Comparison of ENCODE assay signal across 8 mouse cellular contexts in the genomic region with DNA sequence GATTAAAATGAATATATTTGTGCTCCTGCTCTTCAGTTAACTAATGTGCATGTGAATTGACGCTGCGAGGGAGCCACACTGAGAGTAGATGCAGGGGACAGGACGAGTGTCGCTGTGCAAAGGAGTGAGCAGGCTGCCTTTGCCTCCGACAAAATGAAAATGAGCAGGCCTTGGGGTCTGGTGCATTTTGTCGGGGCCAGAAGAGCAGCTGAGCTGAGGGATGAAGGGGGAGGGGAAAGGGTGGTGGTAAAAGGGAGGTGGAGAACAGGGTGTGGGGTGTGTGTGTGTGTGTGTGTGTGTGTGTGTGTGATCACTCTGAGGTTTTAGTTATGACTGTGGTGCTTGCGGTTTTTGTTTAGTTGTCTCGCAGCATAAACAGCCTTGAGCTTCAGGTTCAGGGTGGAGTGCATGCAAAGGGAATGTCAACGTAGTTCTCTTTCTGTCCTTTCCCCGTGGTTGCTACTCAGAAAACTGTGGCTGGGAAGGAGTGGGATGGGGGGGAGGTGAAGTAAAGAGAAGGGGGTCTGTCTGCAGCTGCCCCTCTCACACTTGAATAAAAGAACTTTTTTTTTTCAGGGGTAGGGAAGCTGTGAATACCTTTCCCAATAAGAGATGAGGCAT.
DNase-seq lines count a peak whose midpoint lies in the region; ATAC-seq and TF ChIP-seq lines count a peak whose summit lies in the region.

No protein-coding gene starts in this region.

- no peaks in the 10 kb centered on the region for H3K27me3 ChIP-seq in kidney, embryonic 14.5 days (ENCODE audit: control insufficient read depth, insufficient read depth, low read length)
- H3K27me3 ChIP-seq in embryonic facial prominence, embryonic 10.5 days (replicated peaks; ENCODE audit: low read depth, poor library complexity, severe bottlenecking), result no peaks in the 10 kb centered on the region
- no peaks in the 10 kb centered on the region for H3K27me3 ChIP-seq in hindbrain, embryonic 16.5 days (replicated peaks; ENCODE audit: control insufficient read depth, insufficient read depth, low read length)
- no peaks in the 10 kb centered on the region for H3K27me3 ChIP-seq in midbrain, embryonic 12.5 days
- no peaks in the 10 kb centered on the region for H3K27me3 ChIP-seq in lung, postnatal 0 days (replicated peaks; ENCODE audit: insufficient read depth, low read length)

- H3K4me2 ChIP-seq in kidney, embryonic 14.5 days (replicated peaks; ENCODE audit: low read depth, low read length), result no peak overlapping the region
- H3K4me2 ChIP-seq in hindbrain, embryonic 16.5 days (ENCODE audit: low read length), result peak overlapping the region; percentile 48
- peak overlapping the region; percentile 48 for H3K4me2 ChIP-seq in midbrain, embryonic 12.5 days (replicated peaks)
- no peak overlapping the region for H3K4me2 ChIP-seq in lung, postnatal 0 days (replicated peaks; ENCODE audit: low read depth, low read length)

- no peak for TF ChIP-seq EP300 in lung, postnatal 0 days (IDR thresholded peaks at IDR 0.05)

- WGBS in kidney, embryonic 14.5 days, result 13% methylated on average over 10 of the region's 10 CpGs
- 11% methylated on average over 10 of the region's 10 CpGs for WGBS in embryonic facial prominence, embryonic 10.5 days
- 4% methylated on average over 10 of the region's 10 CpGs for WGBS in hindbrain, embryonic 16.5 days
- WGBS in midbrain, embryonic 12.5 days, result 0% methylated on average over 10 of the region's 10 CpGs
- WGBS in lung, postnatal 0 days, result 15% methylated on average over 10 of the region's 10 CpGs

- no peaks in the 10 kb centered on the region for H3K36me3 ChIP-seq in kidney, embryonic 14.5 days (ENCODE audit: control insufficient read depth, insufficient read depth, low read length)
- no peaks in the 10 kb centered on the region for H3K36me3 ChIP-seq in embryonic facial prominence, embryonic 10.5 days (replicated peaks)
- H3K36me3 ChIP-seq in hindbrain, embryonic 16.5 days (ENCODE audit: control insufficient read depth, insufficient read depth, low read length), result no peaks in the 10 kb centered on the region
- H3K36me3 ChIP-seq in midbrain, embryonic 12.5 days, result no peaks in the 10 kb centered on the region
- H3K36me3 ChIP-seq in lung, postnatal 0 days (ENCODE audit: insufficient read depth, low read length), result no peaks in the 10 kb centered on the region

- peak overlapping the region; percentile 7; the same call in 1 of the 2 replicates for H3K27ac ChIP-seq in kidney, embryonic 14.5 days (ENCODE audit: low read depth, low read length)
- peak overlapping the region; percentile 22 for H3K27ac ChIP-seq in embryonic facial prominence, embryonic 10.5 days (replicated peaks)
- peak overlapping the region; percentile 85 for H3K27ac ChIP-seq in hindbrain, embryonic 16.5 days (ENCODE audit: low read depth, low read length)
- peak overlapping the region; percentile 96 for H3K27ac ChIP-seq in midbrain, embryonic 12.5 days (replicated peaks)
- no peak overlapping the region for H3K27ac ChIP-seq in lung, postnatal 0 days (ENCODE audit: low read length)

- H3K9ac ChIP-seq in kidney, embryonic 14.5 days (ENCODE audit: low read depth, low read length), result no peak overlapping the region
- peak overlapping the region; percentile 63 for H3K9ac ChIP-seq in hindbrain, embryonic 16.5 days (ENCODE audit: low read depth, low read length)
- peak overlapping the region; percentile 46; the same call in 1 of the 2 replicates for H3K9ac ChIP-seq in midbrain, embryonic 12.5 days (replicated peaks)
- no peak overlapping the region for H3K9ac ChIP-seq in lung, postnatal 0 days (replicated peaks; ENCODE audit: low read depth)

- ATAC-seq in kidney, embryonic 14.5 days (ENCODE audit: low FRiP score, low TSS enrichment), result peak; percentile 47; the same call in 1 of the 2 replicates
- ATAC-seq in hindbrain, embryonic 16.5 days, result peak; percentile 82
- peak; percentile 80 for ATAC-seq in midbrain, embryonic 12.5 days (ENCODE audit: low FRiP score, low read depth)
- no peak for ATAC-seq in lung, postnatal 0 days

- no peak for TF ChIP-seq CTCF in lung, postnatal 0 days (IDR thresholded peaks at IDR 0.05)

- no peak overlapping the region for H3K4me3 ChIP-seq in kidney, embryonic 14.5 days (ENCODE audit: low read length)
- peak overlapping the region; percentile 28; the same call in 1 of the 2 replicates for H3K4me3 ChIP-seq in embryonic facial prominence, embryonic 10.5 days
- peak overlapping the region; percentile 20 for H3K4me3 ChIP-seq in hindbrain, embryonic 16.5 days (ENCODE audit: low read length)
- H3K4me3 ChIP-seq in midbrain, embryonic 12.5 days, result peak overlapping the region; percentile 13
- H3K4me3 ChIP-seq in lung, postnatal 0 days (ENCODE audit: low read depth, low read length), result no peak overlapping the region

- H3K4me1 ChIP-seq in kidney, embryonic 14.5 days (ENCODE audit: control insufficient read depth, insufficient read depth, low read length), result 0 out of 2 replicates have a peak, but pooled peaks cover 3% of the 10 kb centered on the region
- H3K4me1 ChIP-seq in embryonic facial prominence, embryonic 10.5 days, result peaks cover 25% of the 10 kb centered on the region
- peaks cover 22% of the 10 kb centered on the region for H3K4me1 ChIP-seq in hindbrain, embryonic 16.5 days (ENCODE audit: control insufficient read depth, insufficient read depth, low read depth, low read length)
- H3K4me1 ChIP-seq in midbrain, embryonic 12.5 days, result peaks cover 65% of the 10 kb centered on the region
- no peaks in the 10 kb centered on the region for H3K4me1 ChIP-seq in lung, postnatal 0 days (ENCODE audit: insufficient read depth, low read depth, low read length)

- no peak for DNase-seq in kidney, adult 9 months
- DNase-seq in embryonic facial prominence, embryonic 10.5 days (ENCODE audit: low spot score), result peak; percentile 49
- DNase-seq in thymus, postnatal 0 days (ENCODE audit: low spot score), result no peak
- no peak for DNase-seq in thymus, adult 18-20 months
- no peak for DNase-seq in lung, postnatal 0 days (ENCODE audit: low spot score)

- no peaks in the 10 kb centered on the region for H3K9me3 ChIP-seq in kidney, embryonic 14.5 days (ENCODE audit: control insufficient read depth, low read length)
- no peaks in the 10 kb centered on the region for H3K9me3 ChIP-seq in embryonic facial prominence, embryonic 10.5 days
- no peaks in the 10 kb centered on the region for H3K9me3 ChIP-seq in hindbrain, embryonic 16.5 days (ENCODE audit: control insufficient read depth, low read length)
- H3K9me3 ChIP-seq in midbrain, embryonic 12.5 days, result no peaks in the 10 kb centered on the region
- no peaks in the 10 kb centered on the region for H3K9me3 ChIP-seq in lung, postnatal 0 days (ENCODE audit: low read length)

Comparison
In these comparisons a context has a peak if more than half of its experiments do, and no peak if none do; other contexts are left out.
1. H3K4me2 ChIP-seq: peak in hindbrain, embryonic 16.5 days (single experiment) and midbrain, embryonic 12.5 days (single experiment); none in kidney, embryonic 14.5 days (single experiment) and lung, postnatal 0 days (single experiment).
2. H3K4me3 ChIP-seq: peak in embryonic facial prominence, embryonic 10.5 days (single experiment), hindbrain, embryonic 16.5 days (single experiment) and midbrain, embryonic 12.5 days (single experiment); none in kidney, embryonic 14.5 days (single experiment) and lung, postnatal 0 days (single experiment).
3. H3K9ac ChIP-seq: peak in hindbrain, embryonic 16.5 days (single experiment) and midbrain, embryonic 12.5 days (single experiment); none in kidney, embryonic 14.5 days (single experiment) and lung, postnatal 0 days (single experiment).